Mouse (Mus musculus) neural tube, embryonic 14.5 days (tissue): ENCODE results near the gene Kctd6. TPM values are rescaled to one million over a fixed set of nuclear protein-coding genes. Genes with fewer than 3 reads are reported as not detected.

ENCODE experiments used
- ATAC-seq: fragments of 200-750 bp; cut with Nextera tagmentation; 2 replicates; pipeline ENCODE4 v1.8.0; 2017; ENCODE audit warnings: low read depth, mild to moderate bottlenecking, moderate TSS enrichment, moderate library complexity
- H3K27ac ChIP-seq: fragments of 300-500 bp; sonication (generic); 2 replicates; pipeline ENCODE4 v1.5.1; 2014; ENCODE audit warnings: low read depth, mild to moderate bottlenecking, control low read depth, low read length, moderate library complexity, mixed read lengths
- H3K27me3 ChIP-seq: fragments of 300-500 bp; sonication (generic); 2 replicates; pipeline ENCODE4 v1.6.1; 2014; ENCODE audit warnings: low read length; ENCODE audit not compliant: control insufficient read depth, insufficient read depth
- H3K36me3 ChIP-seq: fragments of 300-500 bp; sonication (generic); 2 replicates; pipeline ENCODE4 v1.6.1; 2014; ENCODE audit warnings: low read length, mixed read lengths; ENCODE audit not compliant: control insufficient read depth, insufficient read depth
- H3K4me1 ChIP-seq: fragments of 300-500 bp; sonication (generic); 2 replicates; pipeline ENCODE4 v1.6.1; 2014; ENCODE audit warnings: low read length; ENCODE audit not compliant: control insufficient read depth, insufficient read depth
- H3K4me2 ChIP-seq: fragments of 300-500 bp; sonication (generic); 2 replicates; pipeline ENCODE4 v1.6.1; 2014; ENCODE audit warnings: mild to moderate bottlenecking, low read depth, low read length, control low read depth
- H3K4me3 ChIP-seq: fragments of 300-500 bp; sonication (generic); 2 replicates; pipeline ENCODE4 v1.5.1; 2014; ENCODE audit warnings: low read depth, low read length, control low read depth, mixed read lengths
- H3K9ac ChIP-seq: fragments of 300-500 bp; sonication (generic); replicated peaks from 2 replicates; pipeline ENCODE4 v1.6.1; 2014; ENCODE audit warnings: low read depth, mild to moderate bottlenecking, control low read depth, low read length, mixed read lengths
- H3K9me3 ChIP-seq: fragments of 300-500 bp; sonication (generic); 2 replicates; pipeline ENCODE4 v1.6.1; 2016; ENCODE audit warnings: low read length; ENCODE audit not compliant: control insufficient read depth
- WGBS: fragments of 180-500 bp; shearing (Covaris S2); extraction: QIAGEN DNeasy Blood & Tissue Kit; methylation state at CpG from one replicate; pipeline ENCODE4 v1.1.7; 2014; 5-methylcytosine and 5-hydroxymethylcytosine counted together
- polyA plus RNA-seq: library from polyadenylated mRNA; unstranded; fragments of >200 nt; fragmentation: Nextera tagmentation; extraction: Ambion mirVana; gene quantifications from 2 replicates; pipeline ENCODE4 v1.2.1, GENCODE M21; 2014

Gene Kctd6
- polyA plus RNA-seq, 1 experiment from 2014 or later: 10.8 TPM

DNA sequence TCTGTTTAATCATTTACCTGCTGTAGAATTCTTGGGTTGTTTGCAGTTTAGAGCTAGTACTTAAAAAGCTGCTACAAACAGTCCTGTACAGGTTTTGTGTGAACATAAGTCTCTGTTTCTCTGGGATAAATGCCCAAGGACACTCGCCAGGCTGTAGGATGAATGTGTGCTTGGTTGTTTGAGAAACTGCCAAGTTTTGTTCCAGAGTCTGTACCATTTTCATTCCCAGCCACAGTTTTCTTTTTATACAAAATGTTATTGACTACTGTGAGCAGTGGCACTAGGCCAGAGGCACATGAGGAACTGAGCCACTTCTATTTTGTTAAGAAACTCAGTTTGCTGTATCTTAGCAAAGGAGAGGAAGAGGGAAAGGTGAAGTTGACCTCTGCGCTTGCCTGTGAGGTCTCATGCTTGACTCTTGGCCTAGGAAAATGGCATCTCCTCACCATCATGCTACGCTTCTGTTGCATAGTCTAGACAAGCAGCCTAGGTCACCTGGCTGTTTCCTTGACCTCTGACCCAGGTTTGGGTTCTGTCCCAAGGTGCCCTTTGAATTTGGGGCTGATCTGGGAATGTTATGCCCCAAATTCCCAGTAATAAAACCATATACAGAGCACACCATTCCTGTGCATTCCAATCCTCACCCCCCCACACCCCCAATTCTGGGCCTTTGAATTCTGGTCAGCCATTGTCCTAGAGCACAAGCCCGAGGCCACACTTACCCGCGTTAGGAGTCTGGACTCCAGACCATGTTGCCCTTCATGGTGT is 27.5 kb upstream of the Kctd6 start:
- Histone ChIP-seq H3K9me3 (no peaks in the 10 kb centered on the region), H3K36me3 (no peaks in the 10 kb centered on the region), H3K4me1 (no peaks in the 10 kb centered on the region), H3K4me2 (no peak overlapping the region), H3K27me3 (no peaks in the 10 kb centered on the region), H3K4me3 (no peak overlapping the region), H3K27ac (no peak overlapping the region), H3K9ac (no peak overlapping the region)
- no peak for ATAC-seq
- WGBS: 86% methylated on average over 6 of the region's 6 CpGs

DNA sequence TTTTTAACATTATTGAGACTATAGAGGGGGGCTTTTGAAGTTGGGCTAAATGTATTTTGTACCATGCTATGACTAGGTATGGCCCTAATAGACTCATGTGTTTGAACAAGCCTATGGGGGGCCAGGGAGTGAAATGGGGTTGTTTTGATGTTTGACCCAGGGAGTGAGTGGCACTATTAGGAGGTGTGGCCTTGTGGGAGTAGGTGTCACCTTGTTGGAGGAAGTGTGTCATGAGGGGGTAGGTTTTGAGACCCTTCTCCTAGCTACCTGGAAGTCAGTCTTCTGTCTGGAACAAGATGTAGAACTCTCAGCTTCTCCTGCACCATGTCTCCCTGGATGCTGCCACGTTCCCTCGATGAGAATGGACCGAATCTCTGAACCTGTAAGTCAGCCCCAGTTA is 23.4 kb upstream of the Kctd6 start:
- no peak for ATAC-seq
- Histone ChIP-seq H3K27ac (no peak overlapping the region), H3K9ac (no peak overlapping the region), H3K9me3 (no peaks in the 10 kb centered on the region), H3K4me2 (no peak overlapping the region), H3K4me3 (no peak overlapping the region), H3K4me1 (no peaks in the 10 kb centered on the region), H3K27me3 (no peaks in the 10 kb centered on the region), H3K36me3 (no peaks in the 10 kb centered on the region)
- WGBS: 93% methylated on average over 3 of the region's 3 CpGs

DNA sequence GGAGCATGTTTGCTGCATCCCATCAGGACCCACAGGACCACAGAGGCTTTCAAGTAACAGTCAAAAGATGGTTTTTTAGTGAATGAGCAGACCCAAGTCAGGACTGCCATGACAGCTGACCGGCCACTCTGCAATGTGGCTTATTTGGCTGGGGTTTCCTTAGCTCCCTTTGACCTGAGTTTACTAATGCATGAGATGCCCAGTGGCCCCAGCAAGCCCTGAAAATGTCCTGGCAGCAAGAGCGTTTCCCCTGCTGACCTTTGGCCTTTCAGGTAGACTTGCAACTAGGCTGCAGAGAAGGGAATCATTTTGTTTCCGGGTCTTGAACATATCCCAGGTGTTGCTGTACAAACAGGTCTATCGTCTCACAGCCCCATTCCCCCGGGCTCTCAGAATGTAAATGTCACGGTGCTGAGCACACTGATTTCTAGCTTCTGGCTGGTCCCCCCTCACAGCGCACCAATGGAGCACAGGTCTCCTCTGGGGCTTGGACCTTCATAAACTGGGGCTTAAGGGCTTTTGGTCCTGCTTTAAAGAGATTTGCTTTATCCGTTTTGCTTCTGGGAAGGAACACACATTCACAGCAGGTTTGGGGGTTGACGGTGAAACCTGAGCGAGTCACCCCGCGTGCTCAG is 22.5 kb upstream of the Kctd6 start:
- Histone ChIP-seq H3K9ac (no peak overlapping the region), H3K4me1 (no peaks in the 10 kb centered on the region), H3K4me2 (no peak overlapping the region), H3K27me3 (no peaks in the 10 kb centered on the region), H3K36me3 (no peaks in the 10 kb centered on the region), H3K27ac (no peak overlapping the region), H3K4me3 (no peak overlapping the region), H3K9me3 (no peaks in the 10 kb centered on the region)
- WGBS: 79% methylated on average over 12 of the region's 12 CpGs
- no peak for ATAC-seq

DNA sequence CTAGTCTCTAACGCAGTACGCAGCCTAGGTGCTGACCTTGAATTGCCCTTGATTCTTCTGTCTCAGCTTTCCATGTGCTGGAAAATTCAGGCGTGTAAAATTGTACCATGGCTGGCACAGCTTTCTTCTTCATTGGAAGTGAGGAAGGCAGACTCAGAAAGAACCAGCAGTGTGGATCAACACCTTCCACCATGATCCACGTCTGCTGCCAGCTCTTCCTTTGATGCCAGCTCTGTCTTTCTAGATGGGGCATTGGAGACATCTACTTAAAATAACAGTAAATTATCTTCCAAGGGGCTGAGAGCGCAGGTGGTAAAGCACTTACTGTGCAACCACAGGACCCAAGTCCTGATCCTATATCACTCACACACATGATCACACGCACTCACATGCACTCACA is 21.2 kb upstream of the Kctd6 start:
- H3K4me3 ChIP-seq: no peak overlapping the region
- no peak for ATAC-seq
- H3K9ac ChIP-seq: no peak overlapping the region
- 88% methylated on average over 6 of the region's 6 CpGs for WGBS
- H3K27me3 ChIP-seq: no peaks in the 10 kb centered on the region
- no peaks in the 10 kb centered on the region for H3K9me3 ChIP-seq
- no peaks in the 10 kb centered on the region for H3K4me1 ChIP-seq
- no peak overlapping the region for H3K27ac ChIP-seq
- no peak overlapping the region for H3K4me2 ChIP-seq
- H3K36me3 ChIP-seq: no peaks in the 10 kb centered on the region

DNA sequence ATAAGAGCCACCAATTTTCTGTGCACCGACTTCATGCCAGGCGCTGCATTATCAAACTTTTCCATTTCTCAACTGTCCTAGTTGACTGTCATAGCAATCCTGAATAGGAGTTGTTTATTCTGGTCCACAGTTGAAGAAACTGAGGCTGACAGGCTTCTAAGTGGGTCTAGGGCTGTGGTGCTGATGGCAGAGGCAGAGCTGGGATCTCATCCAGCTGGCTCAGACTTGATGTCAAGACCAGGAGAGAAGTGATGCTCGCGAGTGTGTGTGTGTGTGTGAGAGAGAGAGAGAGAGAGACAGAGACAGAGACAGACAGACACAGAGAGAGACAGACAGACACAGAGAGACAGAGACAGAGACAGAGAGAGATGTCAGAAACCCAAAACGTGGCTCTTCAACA is 13.2 kb upstream of the Kctd6 start:
- no peak overlapping the region for H3K9ac ChIP-seq
- no peak for ATAC-seq

DNA sequence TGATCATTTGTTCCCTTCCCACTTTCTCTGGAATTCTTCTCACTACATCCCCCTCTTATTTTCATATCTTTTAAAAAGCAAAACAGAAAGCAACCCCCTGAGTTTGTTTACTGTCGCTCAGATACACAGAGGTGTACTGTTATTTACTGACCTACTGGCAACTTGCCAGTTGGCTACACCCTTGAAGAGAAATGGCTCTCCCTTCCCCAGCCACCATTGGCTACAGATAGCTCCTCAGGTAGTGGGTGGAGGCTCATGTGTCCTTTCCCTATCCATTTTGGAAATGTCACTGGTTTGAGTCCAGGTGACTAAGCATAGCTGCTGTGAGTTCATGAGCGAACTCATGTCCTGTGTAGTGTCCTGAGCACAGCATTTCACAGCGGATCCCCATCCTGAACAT is 12.2 kb upstream of the Kctd6 start:
- no peaks in the 10 kb centered on the region for H3K36me3 ChIP-seq
- H3K9ac ChIP-seq: no peak overlapping the region
- no peaks in the 10 kb centered on the region for H3K9me3 ChIP-seq
- 90% methylated on average over 3 of the region's 3 CpGs for WGBS
- H3K27me3 ChIP-seq: no peaks in the 10 kb centered on the region
- H3K27ac ChIP-seq: no peak overlapping the region
- no peak for ATAC-seq
- H3K4me3 ChIP-seq: no peak overlapping the region
- H3K4me2 ChIP-seq: no peak overlapping the region
- H3K4me1 ChIP-seq: no peaks in the 10 kb centered on the region

More for the DNA sequence above, 13.2 kb upstream of the Kctd6 start:
- Histone ChIP-seq H3K9me3 (no peaks in the 10 kb centered on the region), H3K4me1 (no peaks in the 10 kb centered on the region), H3K4me2 (no peak overlapping the region), H3K27me3 (no peaks in the 10 kb centered on the region), H3K4me3 (no peak overlapping the region), H3K27ac (no peak overlapping the region), H3K36me3 (no peaks in the 10 kb centered on the region)
- WGBS: 81% methylated on average over 5 of the region's 5 CpGs

DNA sequence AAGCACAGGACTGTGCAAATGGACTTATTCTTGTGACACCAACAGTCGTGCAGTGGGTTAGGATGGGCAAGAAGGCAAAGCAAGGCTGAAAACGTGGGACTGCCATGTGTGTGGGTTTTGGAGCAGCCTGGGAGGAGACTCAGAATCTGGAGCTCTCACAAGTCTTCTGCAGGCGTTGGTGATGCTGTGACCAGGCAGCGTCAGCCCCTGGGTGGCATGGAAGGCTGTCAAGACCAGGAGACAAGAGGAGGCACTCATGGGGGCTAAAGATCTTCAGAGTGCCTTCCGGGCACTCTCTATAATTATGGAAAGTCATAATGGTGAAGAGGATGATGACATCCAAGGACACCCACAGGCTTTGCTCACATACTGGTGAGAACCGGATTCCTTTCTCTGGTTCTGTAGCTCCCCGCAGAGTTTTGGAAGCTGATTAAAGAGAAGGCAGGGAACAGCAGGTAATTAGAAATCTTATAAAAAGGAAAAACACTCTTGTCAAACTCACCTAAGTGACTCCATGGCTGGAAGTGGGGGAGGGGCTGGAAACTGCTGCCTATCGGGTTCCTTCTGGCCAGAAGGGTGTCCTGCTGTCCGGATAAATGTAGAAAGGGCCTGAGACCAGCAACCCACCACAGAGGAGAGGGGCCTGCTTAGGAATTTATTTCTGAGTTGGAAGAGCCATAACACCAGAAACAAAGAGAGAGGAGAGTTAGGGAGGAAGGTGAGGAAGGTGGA is 7.6 kb upstream of the Kctd6 start:
- no peaks in the 10 kb centered on the region for H3K36me3 ChIP-seq
- no peak overlapping the region for H3K9ac ChIP-seq
- H3K27me3 ChIP-seq: no peaks in the 10 kb centered on the region
- H3K4me2 ChIP-seq: no peak overlapping the region
- no peaks in the 10 kb centered on the region for H3K4me1 ChIP-seq
- WGBS: 60% methylated on average over 9 of the region's 9 CpGs
- ATAC-seq: no peak
- no peak overlapping the region for H3K4me3 ChIP-seq
- H3K27ac ChIP-seq: no peak overlapping the region
- H3K9me3 ChIP-seq: no peaks in the 10 kb centered on the region

DNA sequence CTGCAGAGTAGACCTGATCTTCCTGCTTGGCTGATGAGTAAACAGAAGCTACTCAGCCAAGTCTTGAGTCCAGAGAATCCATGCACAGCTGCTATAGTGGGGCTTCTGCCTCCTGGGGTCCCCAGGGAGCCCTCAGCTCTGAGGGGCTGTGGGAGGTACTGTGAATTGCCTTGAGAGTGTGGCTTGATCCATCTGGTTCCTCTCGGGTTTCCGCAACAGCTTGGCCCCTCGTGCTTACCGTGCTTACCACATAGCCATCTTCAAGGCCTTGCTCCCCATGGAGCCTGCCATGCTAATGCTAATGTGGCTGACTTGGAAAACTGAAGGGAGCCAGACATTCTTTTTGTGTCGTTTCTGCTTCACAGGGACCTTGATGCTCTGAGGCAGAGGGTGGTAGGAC is 6.8 kb upstream of the Kctd6 start:
- no peaks in the 10 kb centered on the region for H3K4me1 ChIP-seq
- no peaks in the 10 kb centered on the region for H3K27me3 ChIP-seq
- no peaks in the 10 kb centered on the region for H3K9me3 ChIP-seq
- peak; percentile 61; the same call in 1 of the 2 replicates for ATAC-seq
- no peak overlapping the region for H3K4me3 ChIP-seq
- no peak overlapping the region for H3K9ac ChIP-seq
- no peak overlapping the region for H3K4me2 ChIP-seq
- H3K27ac ChIP-seq: no peak overlapping the region
- H3K36me3 ChIP-seq: no peaks in the 10 kb centered on the region
- WGBS: 11% methylated on average over 5 of the region's 5 CpGs

DNA sequence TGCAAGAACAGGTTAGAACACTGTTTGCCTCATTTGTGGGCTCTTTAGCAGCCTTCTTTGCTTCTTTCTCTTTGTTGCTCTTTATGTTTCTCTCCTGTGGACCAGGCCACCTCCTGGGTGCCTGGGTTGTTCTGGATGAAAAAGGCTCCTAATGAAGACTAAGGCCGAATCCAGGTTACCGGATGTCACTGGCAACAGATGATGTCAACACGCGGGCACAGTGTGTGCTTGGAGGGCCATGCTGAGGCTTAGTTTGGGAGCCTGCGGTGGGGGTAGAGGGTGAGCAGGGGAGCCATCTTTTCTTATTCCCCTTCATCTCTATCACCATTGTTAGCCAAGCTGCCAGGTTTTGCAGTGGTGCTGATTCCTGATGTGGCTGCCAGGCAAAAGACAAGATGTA is 6.4 kb upstream of the Kctd6 start:
- Histone ChIP-seq H3K4me3 (no peak overlapping the region), H3K27ac (no peak overlapping the region)
- WGBS: 67% methylated on average over 5 of the region's 5 CpGs

More for the DNA sequence above, 6.4 kb upstream of the Kctd6 start:
- H3K9me3 ChIP-seq: no peaks in the 10 kb centered on the region
- no peak overlapping the region for H3K4me2 ChIP-seq
- no peak overlapping the region for H3K9ac ChIP-seq
- no peak for ATAC-seq
- no peaks in the 10 kb centered on the region for H3K27me3 ChIP-seq
- no peaks in the 10 kb centered on the region for H3K36me3 ChIP-seq
- H3K4me1 ChIP-seq: no peaks in the 10 kb centered on the region
